Mouse (Mus musculus) MEL (cell line): ENCODE measurements around the gene Cbx3. TPM values are rescaled to one million over a fixed set of nuclear protein-coding genes. Genes with fewer than 3 reads are reported as not detected.

Source experiments
- DNase-seq: peaks from one replicate; pipeline ENCODE4 v3.0.0; 2011; ENCODE audit warnings: low read depth, low spot score
- H3K27ac ChIP-seq: 2 replicates; pipeline ENCODE4 v1.5.1; 2012; ENCODE audit warnings: low read depth, mild to moderate bottlenecking, control low read depth, low read length, moderate library complexity; ENCODE audit not compliant: control insufficient read depth
- H3K27me3 ChIP-seq, 2 experiments: fragments of 150-350 bp in 1 of 2; sonication (generic) in 1 of 2; 2 replicates each; pipeline ENCODE4 v1.6.1; 2012; ENCODE audit warnings: low read length in 2 of 2, mild to moderate bottlenecking in 2 of 2, improper control_type of control experiment in 1 of 2, moderate library complexity in 1 of 2; ENCODE audit not compliant: insufficient read depth in 2 of 2, control insufficient read depth in 1 of 2
- H3K36me3 ChIP-seq, 2 experiments: 2 replicates each; pipeline ENCODE4 v1.6.1; 2012 to 2014; ENCODE audit warnings: low read length in 2 of 2, improper control_type of control experiment in 1 of 2, inconsistent platforms in 1 of 2, mild to moderate bottlenecking in 1 of 2; ENCODE audit not compliant: insufficient read depth in 2 of 2, control insufficient read depth in 1 of 2
- H3K4me1 ChIP-seq, 2 experiments: fragments of 150-350 bp in 1 of 2; sonication (generic) in 1 of 2; 2 replicates each; pipeline ENCODE4 v1.6.1; 2012; ENCODE audit warnings: low read length in 2 of 2, improper control_type of control experiment in 1 of 2, mild to moderate bottlenecking in 1 of 2; ENCODE audit not compliant: insufficient read depth in 2 of 2, control insufficient read depth in 1 of 2
- H3K4me3 ChIP-seq, 2 experiments: fragments of 150-350 bp in 1 of 2; sonication (generic) in 1 of 2; 2 replicates each; pipeline ENCODE4 v1.5.1; 2012; ENCODE audit warnings: low read depth in 2 of 2, low read length in 2 of 2, mild to moderate bottlenecking in 2 of 2, moderate library complexity in 2 of 2, control low read depth in 1 of 2, improper control_type of control experiment in 1 of 2; ENCODE audit not compliant: control insufficient read depth in 1 of 2, insufficient read depth in 1 of 2
- H3K79me2 ChIP-seq: 2 replicates; pipeline ENCODE4 v1.6.1; 2012; ENCODE audit warnings: mild to moderate bottlenecking, low read length, moderate library complexity; ENCODE audit not compliant: control insufficient read depth, poor library complexity, insufficient read depth
- H3K9ac ChIP-seq: 2 replicates; pipeline ENCODE4 v1.6.1; 2012; ENCODE audit warnings: low read depth, mild to moderate bottlenecking, control low read depth, low read length, moderate library complexity; ENCODE audit not compliant: control insufficient read depth, poor library complexity, severe bottlenecking
- H3K9me3 ChIP-seq: fragments of 150-350 bp; sonication (generic); replicated peaks from 2 replicates; pipeline ENCODE4 v1.6.1; 2012; ENCODE audit warnings: mild to moderate bottlenecking, low read length, improper control_type of control experiment, moderate library complexity; ENCODE audit not compliant: insufficient read depth
- BHLHE40 ChIP-seq: IDR thresholded peaks from 2 replicates; pipeline ENCODE4 v1.6.1; 2012; ENCODE audit warnings: low read depth, mild to moderate bottlenecking, inconsistent platforms, low read length, improper control_type of control experiment, borderline replicate concordance
- CHD1 ChIP-seq: IDR thresholded peaks from 2 replicates; pipeline ENCODE4 v1.6.1; 2012; ENCODE audit warnings: low read depth, mild to moderate bottlenecking, inconsistent platforms, low read length, improper control_type of control experiment
- ETS1 ChIP-seq: IDR thresholded peaks from 2 replicates; pipeline ENCODE4 v1.6.1; 2012; ENCODE audit warnings: low read depth, mild to moderate bottlenecking, inconsistent platforms, low read length, improper control_type of control experiment, moderate library complexity
- GATA1 ChIP-seq: IDR thresholded peaks from 2 replicates; pipeline ENCODE4 v1.6.1; 2011; ENCODE audit warnings: low read depth, low read length, improper control_type of control experiment
- KAT2A ChIP-seq: conservative IDR thresholded peaks from 2 replicates; pipeline ENCODE4 v1.6.1; 2012; ENCODE audit warnings: low read depth, low read length, improper control_type of control experiment, inconsistent platforms
- MAFK ChIP-seq: IDR thresholded peaks from 2 replicates; pipeline ENCODE4 v1.6.1; 2011; ENCODE audit warnings: low read depth, mild to moderate bottlenecking, low read length, improper control_type of control experiment, borderline replicate concordance
- MEF2A ChIP-seq: IDR thresholded peaks from 2 replicates; pipeline ENCODE4 v1.6.1; 2014; ENCODE audit warnings: low read depth, mild to moderate bottlenecking, inconsistent platforms, low read length, improper control_type of control experiment; ENCODE audit not compliant: poor library complexity, insufficient replicate concordance, severe bottlenecking; ENCODE audit errors: extremely low read depth
- MXI1 ChIP-seq: IDR thresholded peaks from 2 replicates; pipeline ENCODE4 v1.6.1; 2011; ENCODE audit warnings: mild to moderate bottlenecking, low read depth, low read length, improper control_type of control experiment
- MYB ChIP-seq: IDR thresholded peaks from 2 replicates; pipeline ENCODE4 v1.6.1; 2011; ENCODE audit warnings: mild to moderate bottlenecking, low read depth, low read length, improper control_type of control experiment
- NRF1 ChIP-seq: IDR thresholded peaks from 2 replicates; pipeline ENCODE4 v1.6.1; 2014; ENCODE audit warnings: low read depth, mild to moderate bottlenecking, inconsistent platforms, low read length, improper control_type of control experiment, moderate library complexity; ENCODE audit not compliant: poor library complexity, insufficient read depth, severe bottlenecking
- POLR2A ChIP-seq, 2 experiments: IDR thresholded peaks; 2 replicates each; pipeline ENCODE4 v1.6.1; 2011 to 2012; ENCODE audit warnings: low read length in 2 of 2, mild to moderate bottlenecking in 2 of 2, control low read depth in 1 of 2, improper control_type of control experiment in 1 of 2, low read depth in 1 of 2, moderate library complexity in 1 of 2; ENCODE audit not compliant: control insufficient read depth in 1 of 2, insufficient read depth in 1 of 2, poor library complexity in 1 of 2
- POLR2AphosphoS2 ChIP-seq: IDR thresholded peaks from 2 replicates; pipeline ENCODE4 v1.6.1; 2011; ENCODE audit warnings: low read length, improper control_type of control experiment
- POLR2AphosphoS5 ChIP-seq: IDR thresholded peaks from 2 replicates; pipeline ENCODE4 v1.6.1; 2012; ENCODE audit warnings: low read depth, borderline replicate concordance, mild to moderate bottlenecking, inconsistent platforms, low read length, moderate library complexity, mixed read lengths
- RAD21 ChIP-seq: IDR thresholded peaks from 2 replicates; pipeline ENCODE4 v1.6.1; 2011; ENCODE audit warnings: mild to moderate bottlenecking, low read depth, low read length, improper control_type of control experiment
- TBP ChIP-seq: IDR thresholded peaks from 2 replicates; pipeline ENCODE4 v1.8.0; 2011; ENCODE audit warnings: low read depth, low read length, improper control_type of control experiment
- USF2 ChIP-seq, 2 experiments: IDR thresholded peaks; 2 replicates each; pipeline ENCODE4 v1.6.1; 2011 to 2012; ENCODE audit warnings: improper control_type of control experiment in 2 of 2, low read length in 2 of 2, borderline replicate concordance in 1 of 2, inconsistent platforms in 1 of 2, low read depth in 1 of 2, mild to moderate bottlenecking in 1 of 2; ENCODE audit not compliant: insufficient read depth in 1 of 2
- ZMIZ1 ChIP-seq: IDR thresholded peaks from 2 replicates; pipeline ENCODE4 v1.6.1; 2012; ENCODE audit warnings: low read depth, mild to moderate bottlenecking, inconsistent platforms, low read length, improper control_type of control experiment, moderate library complexity
- polyA plus RNA-seq, 2 experiments: library from polyadenylated mRNA; stranded (reverse) in 1 of 2; unstranded in 1 of 2; fragments of >175 nt in 1 of 2; fragments of >200 nt in 1 of 2; gene quantifications; 2 replicates each; pipeline versions ENCODE4 v1.2.1 to v1.2.4; 2012; ENCODE audit warnings: low replicate concordance in 2 of 2, low read depth in 1 of 2; ENCODE audit not compliant: insufficient read length in 2 of 2, insufficient read depth in 1 of 2, missing spikeins in 1 of 2
- total RNA-seq: library from RNA; depleted of rRNA; stranded (reverse); fragments of 300-350 nt; gene quantifications from 2 replicates; pipeline ENCODE4 v1.2.3, GENCODE M21; 2012

Cbx3 gene
- total and polyA plus RNA-seq, 3 experiments, result 177 to 250 TPM; not detected in 1

GRCm38 (mm10) chr6:51469715-51470310 lies 347 bp upstream of the Cbx3 start, which contains the start of gene Hnrnpa2b1:
TSS of gene Hnrnpa2b1 (minus strand) at chr6:51469894.
- no peaks in the 10 kb centered on the region for H3K27me3 ChIP-seq
- peaks cover 22 to 52% of the 10 kb centered on the region in 2 experiments for H3K36me3 ChIP-seq
- peaks cover 0 to 19% of the 10 kb centered on the region in 2 experiments; a peak in 1 of 4 replicates for H3K4me1 ChIP-seq
- TF ChIP-seq POLR2AphosphoS5 (peak; percentile 96), POLR2A (IDR thresholded peaks at IDR 0.05; ENCODE audit: control insufficient read depth in 1 of 2, insufficient read depth in 1 of 2, low read depth in 1 of 2, low read length in 2 of 2, poor library complexity in 1 of 2) (peak; percentile 84 to 96), ETS1 (no peak), MAFK (no peak), NRF1 (no peak), TBP (peak; percentile 95), MYB (no peak), MEF2A (no peak), KAT2A (no peak)
- DNase-seq, result peak; percentile 98
- H3K4me3 ChIP-seq, result peak within 1 kb of the TSS; percentile 61 to 91
- no peaks in the 10 kb centered on the region for H3K9me3 ChIP-seq
- H3K79me2 ChIP-seq, result peaks cover 73% of the 10 kb centered on the region
- H3K27ac ChIP-seq, result peak within 1 kb of the TSS; percentile 99
- peak within 1 kb of the TSS; percentile 96 for H3K9ac ChIP-seq

GRCm38 (mm10) chr6:51471179-51471505 lies 982 bp downstream of the Cbx3 start:
- 0 out of 2 replicates have a peak, but pooled peaks have one; percentile 26 for TF ChIP-seq TBP
- TF ChIP-seq ZMIZ1, result no peak
- no peak for TF ChIP-seq GATA1
- TF ChIP-seq POLR2AphosphoS2, result no peak
- TF ChIP-seq USF2 (IDR thresholded peaks at IDR 0.05; ENCODE audit: borderline replicate concordance in 1 of 2, insufficient read depth in 1 of 2, low read depth in 1 of 2, low read length in 2 of 2), result no peak
- peak overlapping the region; percentile 96 for H3K9ac ChIP-seq
- no peaks in the 10 kb centered on the region for H3K27me3 ChIP-seq
- peaks cover 16 to 49% of the 10 kb centered on the region in 2 experiments for H3K36me3 ChIP-seq
- H3K4me3 ChIP-seq, result peak overlapping the region; percentile 61 to 76
- peaks cover 0 to 15% of the 10 kb centered on the region in 2 experiments; a peak in 2 of 4 replicates for H3K4me1 ChIP-seq
- peak; percentile 60 for DNase-seq
- no peaks in the 10 kb centered on the region for H3K9me3 ChIP-seq
- peak overlapping the region; percentile 78 for H3K27ac ChIP-seq
- H3K79me2 ChIP-seq, result peaks cover 74% of the 10 kb centered on the region

DNA sequence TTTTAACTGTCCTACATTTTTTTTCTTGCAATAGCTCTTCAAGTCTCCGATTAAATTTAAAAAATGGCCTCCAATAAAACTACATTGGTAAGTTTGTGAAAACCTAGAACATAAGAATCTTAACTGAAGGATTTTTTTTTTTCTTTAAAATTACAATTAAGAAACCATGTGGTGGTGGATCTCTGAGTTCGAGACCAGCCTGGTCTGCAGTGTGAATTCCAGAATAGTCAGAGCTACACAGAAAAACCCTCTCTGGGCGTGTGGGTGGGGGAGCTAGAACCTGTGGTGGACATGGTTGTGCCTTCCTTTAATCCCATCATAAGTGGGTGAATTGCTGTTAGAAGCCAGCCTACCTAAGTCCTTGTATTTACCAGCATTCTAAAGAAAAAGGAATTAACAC lies 1.6 kb downstream of the Cbx3 start:
- Histone ChIP-seq H3K4me3 (peak overlapping the region; percentile 58 to 61), H3K27me3 (no peaks in the 10 kb centered on the region), H3K9me3 (no peaks in the 10 kb centered on the region), H3K4me1 (peaks cover 0 to 16% of the 10 kb centered on the region in 2 experiments; a peak in 2 of 4 replicates), H3K27ac (no peak overlapping the region), H3K79me2 (peaks cover 70% of the 10 kb centered on the region), H3K9ac (peak overlapping the region; percentile 96), H3K36me3 (peaks cover 20 to 45% of the 10 kb centered on the region in 2 experiments)
- TF ChIP-seq POLR2AphosphoS2 (no peak), RAD21 (no peak), BHLHE40 (no peak), ZMIZ1 (no peak), MXI1 (no peak), CHD1 (no peak), KAT2A (no peak)
- DNase-seq, result peak; percentile 52
